Mouse (Mus musculus): ENCODE data around the gene Abca1. TPM values are rescaled to one million over a fixed set of nuclear protein-coding genes. Genes with fewer than 3 reads are reported as not detected.

Gene Abca1
- polyA plus RNA-seq, 1 experiment from 2014 or later: 10.3 TPM

- H3K4me3 ChIP-seq: no peak overlapping the region
- no peaks in the 10 kb centered on the region for H3K4me1 ChIP-seq (replicated peaks)
- H3K9me3 ChIP-seq: no peaks in the 10 kb centered on the region
- no peak overlapping the region for H3K27ac ChIP-seq
- WGBS: 86% methylated on average over 8 of the region's 8 CpGs
- H3K9ac ChIP-seq: no peak overlapping the region
- no peaks in the 10 kb centered on the region for H3K27me3 ChIP-seq
- no peaks in the 10 kb centered on the region for H3K36me3 ChIP-seq
- ATAC-seq (ENCODE audit: low FRiP score): no peak
- no peak overlapping the region for H3K4me2 ChIP-seq
Observed at GRCm38 (mm10) chr4:53177696-53178095, 18.0 kb upstream of the Abca1 start.

DNA sequence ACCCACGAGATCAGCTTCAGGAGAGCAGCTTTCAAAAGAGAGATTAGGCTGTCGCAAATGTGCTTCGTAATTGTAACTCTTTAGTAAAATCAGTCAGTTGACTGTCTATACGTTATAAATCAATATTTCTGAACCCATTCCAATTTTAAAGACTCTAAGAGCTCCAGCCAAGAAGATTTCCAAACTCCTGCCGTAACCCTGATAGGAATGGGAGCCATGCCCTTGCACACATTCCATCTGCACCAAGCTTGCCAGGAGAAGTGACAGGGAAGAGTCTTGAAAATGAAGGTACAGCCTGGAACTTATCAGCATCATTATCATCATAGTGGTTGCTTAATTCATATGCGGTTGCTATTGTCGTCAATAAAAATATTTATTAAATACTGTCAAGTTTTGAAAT, 15.2 kb upstream of the Abca1 start:
- no peaks in the 10 kb centered on the region for H3K36me3 ChIP-seq
- no peak overlapping the region for H3K9ac ChIP-seq
- no peaks in the 10 kb centered on the region for H3K4me1 ChIP-seq (replicated peaks)
- no peak overlapping the region for H3K4me3 ChIP-seq
- H3K4me2 ChIP-seq: no peak overlapping the region
- no peaks in the 10 kb centered on the region for H3K27me3 ChIP-seq
- ATAC-seq (ENCODE audit: low FRiP score): no peak
- H3K27ac ChIP-seq: no peak overlapping the region
- H3K9me3 ChIP-seq: no peaks in the 10 kb centered on the region
- 93% methylated on average over 7 of the region's 7 CpGs for WGBS

- Histone ChIP-seq H3K4me2 (no peak overlapping the region), H3K36me3 (no peaks in the 10 kb centered on the region), H3K27me3 (no peaks in the 10 kb centered on the region), H3K9me3 (no peaks in the 10 kb centered on the region), H3K27ac (no peak overlapping the region), H3K4me1 (replicated peaks) (no peaks in the 10 kb centered on the region), H3K4me3 (no peak overlapping the region), H3K9ac (no peak overlapping the region)
- 73% methylated on average over 2 of the region's 2 CpGs for WGBS
- ATAC-seq (ENCODE audit: low FRiP score): no peak
Observed at GRCm38 (mm10) chr4:53170403-53170802, 10.7 kb upstream of the Abca1 start.

DNA sequence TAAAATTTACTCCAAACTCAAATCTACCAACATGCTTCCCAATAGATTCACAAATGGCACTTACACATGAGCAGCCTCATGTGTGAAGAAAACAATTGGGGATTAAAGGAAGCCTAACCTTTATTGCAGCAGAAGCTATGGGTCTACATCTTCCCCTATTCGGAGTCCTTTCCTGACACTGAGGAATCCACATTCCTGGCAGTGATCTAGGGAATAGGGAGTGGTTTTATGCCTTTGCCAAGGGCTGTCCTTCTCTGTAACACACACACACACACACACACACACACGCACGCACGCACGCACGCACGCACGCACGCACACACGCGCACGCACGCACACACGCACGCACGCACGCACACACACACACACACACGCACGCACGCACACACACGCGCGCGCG, 5.5 kb upstream of the Abca1 start:
- no peak for ATAC-seq (ENCODE audit: low FRiP score)
- Histone ChIP-seq H3K4me2 (no peak overlapping the region), H3K9ac (no peak overlapping the region), H3K4me3 (no peak overlapping the region), H3K4me1 (replicated peaks) (0 out of 2 replicates have a peak, but pooled peaks cover under 1% of the 10 kb centered on the region), H3K27ac (no peak overlapping the region), H3K27me3 (peaks cover 10% of the 10 kb centered on the region; the same call in 1 of the 2 replicates), H3K36me3 (no peaks in the 10 kb centered on the region), H3K9me3 (no peaks in the 10 kb centered on the region)
- WGBS: 69% methylated on average over 7 of the region's 25 CpGs

- Histone ChIP-seq H3K9me3 (no peaks in the 10 kb centered on the region), H3K9ac (peak overlapping the region; percentile 72), H3K36me3 (no peaks in the 10 kb centered on the region), H3K27me3 (peaks cover 19% of the 10 kb centered on the region), H3K27ac (peak overlapping the region; percentile 74), H3K4me3 (peak overlapping the region; percentile 66), H3K4me2 (peak overlapping the region; percentile 87), H3K4me1 (replicated peaks) (peaks cover 16% of the 10 kb centered on the region)
- peak; percentile 66 for ATAC-seq (ENCODE audit: low FRiP score)
- WGBS: under 1% methylated on average over 20 of the region's 20 CpGs
Observed at GRCm38 (mm10) chr4:53159176-53159575, 519 bp downstream of the Abca1 start.

DNA sequence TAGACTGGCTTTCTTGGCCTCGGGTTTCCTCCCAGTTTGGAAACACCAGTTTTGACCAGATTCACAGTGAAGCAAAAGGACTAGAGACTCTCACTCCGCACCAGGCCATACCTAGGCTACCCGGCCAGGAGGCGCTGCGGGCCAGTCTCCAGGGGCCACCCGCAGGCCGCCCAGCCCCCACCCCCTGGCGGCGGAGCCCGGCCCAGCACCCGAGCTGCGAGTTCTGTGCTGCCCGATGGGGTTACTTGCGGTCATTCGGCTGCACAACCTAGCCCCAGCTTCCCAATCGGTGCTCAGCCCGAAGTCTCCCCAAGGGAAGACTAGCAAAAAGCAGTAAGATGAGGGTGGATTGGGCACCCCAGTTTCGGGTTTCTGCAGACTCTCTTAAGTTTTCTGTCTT, 1.1 kb downstream of the Abca1 start:
- H3K9ac ChIP-seq: peak overlapping the region; percentile 72
- peak overlapping the region; percentile 66 for H3K4me3 ChIP-seq
- H3K4me1 ChIP-seq (replicated peaks): peaks cover 16% of the 10 kb centered on the region
- H3K27me3 ChIP-seq: peaks cover 19% of the 10 kb centered on the region
- 1% methylated on average over 18 of the region's 18 CpGs for WGBS
- ATAC-seq (ENCODE audit: low FRiP score): peak; percentile 49; the same call in 1 of the 2 replicates
- H3K36me3 ChIP-seq: no peaks in the 10 kb centered on the region
- no peaks in the 10 kb centered on the region for H3K9me3 ChIP-seq
- H3K4me2 ChIP-seq: peak overlapping the region; percentile 87
- peak overlapping the region; percentile 74; the same call in 1 of the 2 replicates for H3K27ac ChIP-seq

GRCm38 (mm10) chr4:53155471-53155870, 4.2 kb downstream of the Abca1 start:
- peaks cover 32% of the 10 kb centered on the region for H3K4me1 ChIP-seq (replicated peaks)
- no peaks in the 10 kb centered on the region for H3K9me3 ChIP-seq
- no peak for ATAC-seq (ENCODE audit: low FRiP score)
- no peak overlapping the region for H3K9ac ChIP-seq
- no peak overlapping the region for H3K27ac ChIP-seq
- no peak overlapping the region for H3K4me3 ChIP-seq
- H3K27me3 ChIP-seq: peaks cover 9% of the 10 kb centered on the region
- H3K4me2 ChIP-seq: no peak overlapping the region
- no peaks in the 10 kb centered on the region for H3K36me3 ChIP-seq
- 82% methylated on average over 11 of the region's 11 CpGs for WGBS

DNA sequence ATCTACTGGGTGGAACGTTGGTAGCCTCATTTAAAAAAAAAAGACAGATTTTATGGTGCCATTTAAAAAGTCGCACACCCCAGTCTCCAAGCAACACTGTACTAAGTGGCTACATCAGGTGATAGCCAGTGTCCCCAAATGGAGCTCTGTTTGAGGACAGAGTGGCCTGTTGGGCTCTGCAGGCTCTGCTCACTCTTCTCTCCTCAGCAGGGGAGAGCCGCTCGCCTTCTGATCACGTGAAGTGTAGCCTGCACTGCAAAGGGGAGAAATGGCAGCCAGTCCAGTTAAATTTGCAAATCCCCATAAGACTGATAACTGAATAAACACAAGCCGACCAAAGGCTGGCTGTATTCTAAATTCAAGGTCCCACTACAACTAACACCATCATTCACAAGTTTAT, 6.0 kb downstream of the Abca1 start:
- Histone ChIP-seq H3K9ac (no peak overlapping the region), H3K4me1 (replicated peaks) (peaks cover 27% of the 10 kb centered on the region), H3K27me3 (peaks cover 3% of the 10 kb centered on the region), H3K36me3 (no peaks in the 10 kb centered on the region), H3K9me3 (no peaks in the 10 kb centered on the region), H3K4me2 (no peak overlapping the region), H3K4me3 (no peak overlapping the region), H3K27ac (no peak overlapping the region)
- ATAC-seq (ENCODE audit: low FRiP score): no peak
- 48% methylated on average over 6 of the region's 6 CpGs for WGBS

- Histone ChIP-seq H3K27ac (no peak overlapping the region), H3K9me3 (no peaks in the 10 kb centered on the region), H3K4me2 (no peak overlapping the region), H3K27me3 (no peaks in the 10 kb centered on the region), H3K36me3 (no peaks in the 10 kb centered on the region), H3K4me1 (replicated peaks) (peaks cover 24% of the 10 kb centered on the region), H3K4me3 (no peak overlapping the region), H3K9ac (no peak overlapping the region)
- WGBS: 81% methylated on average over 4 of the region's 4 CpGs
- ATAC-seq (ENCODE audit: low FRiP score): no peak
Observed at GRCm38 (mm10) chr4:53153061-53153460, 6.6 kb downstream of the Abca1 start.

GRCm38 (mm10) chr4:53152655-53153054, 7.0 kb downstream of the Abca1 start:
- H3K27ac ChIP-seq: no peak overlapping the region
- peaks cover 21% of the 10 kb centered on the region for H3K4me1 ChIP-seq (replicated peaks)
- no peak overlapping the region for H3K9ac ChIP-seq
- 18% methylated on average over 4 of the region's 5 CpGs for WGBS
- no peak overlapping the region for H3K4me2 ChIP-seq
- no peaks in the 10 kb centered on the region for H3K9me3 ChIP-seq
- H3K4me3 ChIP-seq: no peak overlapping the region
- H3K36me3 ChIP-seq: no peaks in the 10 kb centered on the region
- ATAC-seq (ENCODE audit: low FRiP score): no peak
- H3K27me3 ChIP-seq: no peaks in the 10 kb centered on the region

- H3K4me1 ChIP-seq (replicated peaks): peaks cover 34% of the 10 kb centered on the region
- no peaks in the 10 kb centered on the region for H3K36me3 ChIP-seq
- H3K4me3 ChIP-seq: no peak overlapping the region
- no peaks in the 10 kb centered on the region for H3K9me3 ChIP-seq
- 39% methylated on average over 8 of the region's 8 CpGs for WGBS
- no peaks in the 10 kb centered on the region for H3K27me3 ChIP-seq
- 0 out of 2 replicates have a peak, but pooled peaks have one; percentile 21 for ATAC-seq (ENCODE audit: low FRiP score)
- no peak overlapping the region for H3K9ac ChIP-seq
- no peak overlapping the region for H3K4me2 ChIP-seq
- H3K27ac ChIP-seq: no peak overlapping the region; the same call in 1 of the 2 replicates
Observed at GRCm38 (mm10) chr4:53150516-53150915, 9.2 kb downstream of the Abca1 start.

DNA sequence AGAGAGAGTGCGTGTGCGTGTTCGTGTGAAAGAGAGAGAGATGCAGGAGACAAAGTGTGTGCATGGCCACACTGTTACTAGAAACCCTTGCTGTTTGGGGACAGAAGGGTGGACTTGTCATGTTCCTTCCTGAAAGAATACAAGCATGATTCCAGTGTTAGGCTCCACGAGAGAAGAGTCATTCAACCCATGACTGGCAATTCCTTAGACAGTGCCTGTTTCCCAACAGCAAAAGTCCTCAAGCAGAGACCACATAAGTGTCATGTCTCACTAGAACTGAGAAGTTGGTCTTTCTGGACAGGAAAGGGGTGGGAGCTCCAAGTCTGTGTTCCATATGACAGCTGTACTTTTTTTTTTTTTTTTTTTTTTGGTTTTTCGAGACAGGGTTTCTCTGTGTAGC, 10.1 kb downstream of the Abca1 start:
- Histone ChIP-seq H3K27me3 (no peaks in the 10 kb centered on the region), H3K27ac (no peak overlapping the region), H3K9ac (no peak overlapping the region), H3K9me3 (no peaks in the 10 kb centered on the region), H3K4me1 (replicated peaks) (peaks cover 34% of the 10 kb centered on the region), H3K4me3 (no peak overlapping the region), H3K4me2 (no peak overlapping the region), H3K36me3 (no peaks in the 10 kb centered on the region)
- WGBS: 96% methylated on average over 4 of the region's 5 CpGs
- ATAC-seq (ENCODE audit: low FRiP score): no peak

DNA sequence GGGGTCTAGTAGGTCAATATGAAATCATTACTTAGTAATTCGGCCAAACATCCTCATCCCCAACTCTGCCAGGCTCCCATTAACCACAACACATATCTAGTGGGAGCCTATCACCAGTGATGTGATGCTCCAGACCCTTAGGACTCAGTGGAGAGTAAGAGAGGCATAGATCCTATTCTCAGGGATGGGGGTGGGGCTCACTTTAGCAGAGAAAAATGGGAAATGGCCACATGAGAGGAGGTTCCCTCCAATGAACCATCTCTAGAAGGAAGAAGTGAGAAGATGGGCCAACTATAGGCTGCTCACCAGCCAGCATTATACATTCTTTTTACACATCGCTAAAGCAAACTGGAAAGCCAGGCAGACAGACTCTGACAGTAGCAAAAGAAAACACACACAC, 10.9 kb downstream of the Abca1 start:
- H3K4me2 ChIP-seq: no peak overlapping the region
- 91% methylated on average over 2 of the region's 2 CpGs for WGBS
- ATAC-seq (ENCODE audit: low FRiP score): no peak
- no peaks in the 10 kb centered on the region for H3K27me3 ChIP-seq
- H3K27ac ChIP-seq: no peak overlapping the region
- H3K36me3 ChIP-seq: no peaks in the 10 kb centered on the region
- no peak overlapping the region for H3K9ac ChIP-seq
- H3K9me3 ChIP-seq: no peaks in the 10 kb centered on the region
- H3K4me1 ChIP-seq (replicated peaks): peaks cover 38% of the 10 kb centered on the region
- H3K4me3 ChIP-seq: no peak overlapping the region
